Mouse (Mus musculus): ENCODE data around the gene Akap5.

Akap5 gene

DNA sequence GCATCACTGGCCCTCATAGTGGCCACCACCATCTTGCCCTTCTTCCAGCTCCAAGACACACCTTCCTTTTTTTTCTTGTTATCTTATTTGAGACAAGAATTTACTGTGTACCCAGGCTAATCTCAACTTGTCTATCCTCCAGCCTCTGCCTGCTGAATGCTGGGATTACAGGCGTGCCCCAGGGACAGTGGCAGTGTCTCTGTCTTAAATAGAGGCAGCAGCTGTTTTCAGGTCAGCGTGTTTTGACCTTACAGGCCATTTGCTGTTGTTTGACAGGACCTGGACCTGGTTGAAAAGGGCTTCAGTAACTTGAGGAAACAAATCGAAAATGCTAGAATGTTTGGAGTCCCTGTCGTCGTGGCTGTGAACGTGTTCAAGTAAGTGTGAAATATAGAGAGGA, 14.1 kb upstream of the Akap5 start:
- no peak for DNase-seq (ENCODE audit: low read depth)

DNA sequence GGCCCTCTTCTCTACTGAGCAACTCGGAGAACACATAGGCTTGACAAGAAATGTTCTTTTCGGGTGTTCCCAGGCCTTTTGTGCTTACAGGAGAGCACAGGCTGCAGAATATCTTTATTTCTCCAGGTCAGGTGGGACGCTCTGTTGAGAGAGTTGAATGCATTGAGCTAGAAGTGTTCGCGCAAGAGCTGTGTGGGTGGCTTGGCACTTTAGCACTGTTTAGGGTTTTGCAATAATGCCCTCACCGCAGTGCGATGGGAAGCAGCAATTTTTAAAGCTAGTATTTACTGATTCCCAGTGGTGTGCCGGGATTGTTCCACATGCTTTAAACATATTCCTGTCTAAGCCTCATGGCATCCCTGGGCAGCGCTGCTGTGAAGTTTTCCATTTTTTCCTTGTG, 13.5 kb upstream of the Akap5 start:
- DNase-seq (ENCODE audit: low read depth), result no peak

DNA sequence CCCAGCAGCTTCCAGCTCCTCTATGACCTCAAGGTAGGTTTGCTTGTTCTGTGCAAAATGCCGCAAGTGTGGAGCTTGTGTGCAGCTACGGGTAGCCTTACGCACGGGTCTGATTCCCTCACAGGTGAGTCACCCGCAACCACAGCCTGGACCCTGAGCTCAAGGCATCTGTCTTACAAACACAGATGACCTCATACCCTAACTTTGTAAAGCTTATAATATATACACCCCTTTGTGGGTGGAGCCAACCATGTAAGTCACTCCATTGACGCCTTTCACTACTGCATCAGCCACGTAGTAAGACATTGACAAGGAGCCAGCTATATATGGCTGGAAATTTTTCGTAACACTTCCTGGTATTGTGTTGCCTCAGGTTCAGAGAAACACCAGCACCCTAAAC, 12.7 kb upstream of the Akap5 start:
- no peak for DNase-seq (ENCODE audit: low read depth)

DNA sequence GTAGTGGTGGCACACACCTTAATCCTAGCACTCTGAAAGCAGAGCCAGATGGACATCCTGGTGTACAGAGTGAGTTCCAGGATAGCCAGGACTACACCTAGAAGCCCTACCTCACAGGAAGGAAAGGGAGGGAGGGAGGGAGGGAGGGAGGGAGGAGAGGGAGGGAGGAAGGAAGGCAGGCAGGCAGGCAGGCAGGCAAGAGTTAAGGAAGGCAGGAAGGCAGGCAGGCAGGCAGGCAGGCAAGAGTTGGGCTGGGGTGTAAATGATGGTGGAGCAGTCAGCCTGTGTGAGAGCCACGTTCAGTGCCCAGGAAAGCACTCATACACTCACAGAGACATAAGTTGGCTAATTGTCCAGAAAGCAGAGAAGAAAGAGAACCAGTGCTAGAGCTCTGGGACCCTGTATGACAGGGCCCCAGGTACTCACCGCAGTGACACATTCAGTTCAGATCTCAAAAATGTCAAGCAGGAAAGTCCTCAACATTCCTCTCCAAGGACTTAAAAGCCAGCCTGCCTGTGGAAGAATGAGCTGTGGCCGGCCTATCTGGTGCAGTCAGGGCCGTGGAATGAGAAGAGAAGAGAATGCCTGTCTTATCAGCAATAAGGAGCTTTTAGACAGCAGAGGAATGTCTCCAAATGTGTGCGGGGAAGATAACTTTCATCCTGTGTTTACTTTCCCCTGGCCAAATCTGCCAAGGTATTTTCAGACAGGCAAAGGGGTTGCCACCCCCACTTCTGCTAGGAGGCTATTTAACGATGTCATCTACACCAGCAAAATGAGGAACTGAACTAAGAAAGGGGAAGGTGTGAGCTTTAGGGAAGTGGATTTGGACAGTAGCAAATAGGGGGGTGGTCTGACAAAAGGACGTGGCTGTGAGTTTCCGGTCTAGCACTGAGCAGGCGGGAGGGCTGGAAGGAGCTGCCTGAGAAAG, 6.1 kb upstream of the Akap5 start:
- DNase-seq (ENCODE audit: low read depth), result no peak

DNA sequence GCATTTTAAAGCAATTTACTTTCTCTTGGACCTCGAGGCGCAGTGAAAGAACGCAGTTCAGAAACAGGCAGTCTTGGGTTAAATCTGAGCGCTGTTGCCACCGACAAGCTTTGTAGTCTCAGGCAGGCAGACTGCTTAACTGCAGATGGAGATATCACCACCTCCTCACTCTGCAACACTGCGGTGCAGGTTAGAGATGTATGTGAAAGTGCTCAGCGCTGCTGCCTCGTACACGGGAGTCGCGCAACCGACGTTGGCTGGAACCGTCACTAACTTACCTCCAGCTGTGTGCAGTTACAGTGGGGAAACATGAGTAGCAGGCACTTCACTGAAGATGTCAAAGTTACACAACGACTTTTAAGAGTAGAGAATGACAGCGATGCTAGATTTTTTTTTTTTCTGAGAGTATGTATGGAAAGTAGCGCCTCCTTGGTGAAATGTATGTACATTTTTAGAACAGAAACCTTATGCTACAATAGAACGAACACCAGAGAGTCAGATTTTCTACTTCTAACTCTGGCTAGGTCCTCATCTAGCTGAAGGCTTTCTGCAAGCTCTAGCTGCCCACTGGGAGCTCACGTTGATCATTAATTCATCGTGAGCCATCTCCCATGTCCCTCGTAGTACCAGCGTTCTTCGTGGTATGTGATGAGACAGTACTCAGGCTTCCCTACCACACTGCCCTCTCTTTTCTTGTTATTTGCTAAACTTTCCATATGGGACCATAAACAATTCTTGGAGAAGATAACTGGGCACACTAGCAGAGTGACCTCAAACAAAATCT, 1.9 kb downstream of the Akap5 start:
- no peak for DNase-seq (ENCODE audit: low read depth)

DNA sequence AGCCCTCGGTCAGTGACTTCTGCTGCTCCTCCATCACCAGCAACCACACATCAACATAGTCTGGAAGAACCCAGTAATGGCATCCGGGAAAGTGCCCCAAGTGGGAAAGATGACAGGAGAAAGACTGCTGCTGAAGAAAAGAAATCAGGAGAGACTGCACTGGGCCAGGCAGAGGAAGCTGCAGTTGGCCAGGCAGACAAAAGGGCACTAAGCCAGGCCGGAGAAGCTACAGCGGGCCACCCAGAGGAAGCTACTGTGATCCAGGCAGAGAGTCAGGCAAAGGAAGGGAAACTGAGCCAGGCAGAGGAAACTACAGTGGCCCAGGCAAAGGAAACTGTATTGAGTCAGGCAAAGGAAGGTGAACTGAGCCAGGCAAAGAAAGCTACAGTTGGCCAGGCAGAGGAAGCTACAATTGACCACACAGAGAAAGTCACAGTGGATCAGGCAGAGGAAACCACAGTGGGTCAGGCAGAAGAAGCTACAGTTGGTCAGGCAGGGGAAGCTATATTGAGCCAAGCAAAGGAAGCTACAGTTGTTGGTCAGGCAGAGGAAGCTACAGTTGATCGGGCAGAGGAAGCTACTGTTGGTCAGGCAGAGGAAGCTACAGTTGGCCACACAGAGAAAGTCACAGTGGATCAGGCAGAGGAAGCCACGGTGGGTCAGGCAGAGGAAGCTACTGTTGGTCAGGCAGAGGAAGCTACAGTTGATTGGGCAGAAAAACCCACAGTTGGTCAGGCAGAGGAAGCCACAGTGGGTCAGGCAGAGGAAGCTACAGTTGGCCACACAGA, 4.1 kb downstream of the Akap5 start:
- DNase-seq (ENCODE audit: low read depth), result no peak

DNA sequence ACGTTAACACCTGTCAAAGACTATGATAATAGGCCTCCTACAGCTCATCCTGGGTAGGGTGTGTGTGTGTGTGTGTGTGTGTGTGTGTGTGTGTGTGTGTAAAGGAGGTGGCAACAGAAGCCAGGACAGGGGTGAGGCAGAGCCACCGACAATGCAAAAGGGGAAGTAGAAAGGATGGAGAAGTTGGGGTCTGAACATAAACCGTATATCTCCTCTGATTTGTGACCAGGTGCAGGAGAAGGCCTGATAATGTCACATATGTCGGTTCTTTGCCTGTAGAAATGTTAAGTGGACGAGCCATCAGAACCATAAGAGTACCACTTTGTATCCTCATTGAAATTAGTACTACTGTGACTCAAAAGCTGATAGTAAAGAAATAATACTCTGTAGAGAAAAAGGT, 9.0 kb downstream of the Akap5 start:
- DNase-seq (ENCODE audit: low read depth), result no peak

DNA sequence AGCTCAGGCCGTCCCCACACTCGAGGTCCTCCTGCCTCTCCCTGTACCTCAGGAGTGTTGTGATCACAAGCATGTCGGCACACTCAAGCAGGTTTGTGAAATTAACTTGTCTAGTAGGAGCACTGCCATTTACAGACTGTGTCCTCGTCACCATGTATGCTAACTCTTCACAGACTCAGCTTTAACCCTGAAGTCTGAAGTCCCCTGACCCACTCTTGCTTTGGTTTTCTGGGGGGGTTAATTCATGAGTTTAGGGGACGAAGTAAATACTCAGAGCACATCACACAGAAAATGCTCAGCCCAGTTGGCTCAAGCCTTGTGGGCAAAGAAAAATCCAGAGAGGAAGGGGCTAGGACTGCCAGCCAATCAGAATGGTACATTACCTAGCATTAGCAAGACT, 10.9 kb downstream of the Akap5 start:
- DNase-seq (ENCODE audit: low read depth), result no peak

DNA sequence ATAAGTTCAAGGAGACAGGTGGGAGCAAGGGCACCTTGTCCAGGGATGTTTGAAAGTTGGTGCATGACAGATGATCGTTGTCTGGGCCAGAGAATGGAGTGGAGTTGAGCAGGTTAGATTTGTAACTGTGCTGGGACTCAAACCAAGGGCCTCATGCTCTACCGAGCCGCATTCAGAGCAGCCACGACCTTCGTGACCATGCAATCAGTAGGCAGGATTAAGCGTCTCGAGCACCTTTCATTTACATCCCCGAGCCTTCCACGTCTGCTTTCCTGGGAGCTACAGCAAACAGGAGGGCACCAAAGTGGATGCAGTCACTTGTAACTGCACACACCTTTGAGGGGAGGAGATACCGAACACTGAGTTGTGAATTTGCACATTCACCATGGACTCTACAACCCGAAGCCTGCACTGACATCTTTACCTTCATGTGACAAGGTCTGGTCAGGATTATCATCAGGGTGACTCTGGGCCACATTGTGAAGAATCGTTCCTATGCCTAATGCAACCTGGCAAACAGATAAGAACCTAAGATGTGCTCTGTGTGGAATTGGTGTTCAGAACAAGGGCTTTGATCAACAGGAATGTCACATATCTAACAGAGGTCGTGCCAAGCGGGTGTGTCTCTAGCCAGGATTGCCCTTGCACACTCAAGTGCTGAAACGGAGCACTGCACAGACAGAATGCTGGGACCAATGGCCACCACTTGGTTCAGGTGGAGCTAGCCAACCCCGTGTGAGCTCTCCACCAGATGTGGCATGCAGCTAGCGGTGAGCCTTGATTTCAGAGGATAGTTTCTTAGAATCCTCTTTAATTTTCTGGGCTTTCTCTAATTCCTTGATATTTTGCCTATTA, 11.6 kb downstream of the Akap5 start:
- no peak for DNase-seq (ENCODE audit: low read depth)

DNA sequence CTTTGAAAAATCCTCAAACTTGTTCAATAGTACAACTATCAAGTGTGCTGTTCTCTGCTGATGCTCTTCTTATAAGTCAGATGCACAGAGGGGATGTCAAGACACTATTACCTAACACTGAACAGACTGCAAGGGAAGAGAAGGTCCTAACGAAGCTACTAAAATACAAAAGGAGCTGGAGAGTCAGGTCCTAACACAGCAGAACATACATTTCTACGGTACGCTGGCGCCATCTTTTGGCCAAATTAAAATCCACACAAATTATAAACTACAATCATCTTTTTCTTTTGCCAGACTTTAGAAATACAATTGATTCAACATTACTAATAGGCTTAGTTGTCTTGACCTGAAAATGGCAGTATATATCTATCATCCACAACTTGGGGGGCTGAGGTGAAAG, 16.4 kb downstream of the Akap5 start:
- peak; percentile 80 for DNase-seq (ENCODE audit: low read depth)

DNA sequence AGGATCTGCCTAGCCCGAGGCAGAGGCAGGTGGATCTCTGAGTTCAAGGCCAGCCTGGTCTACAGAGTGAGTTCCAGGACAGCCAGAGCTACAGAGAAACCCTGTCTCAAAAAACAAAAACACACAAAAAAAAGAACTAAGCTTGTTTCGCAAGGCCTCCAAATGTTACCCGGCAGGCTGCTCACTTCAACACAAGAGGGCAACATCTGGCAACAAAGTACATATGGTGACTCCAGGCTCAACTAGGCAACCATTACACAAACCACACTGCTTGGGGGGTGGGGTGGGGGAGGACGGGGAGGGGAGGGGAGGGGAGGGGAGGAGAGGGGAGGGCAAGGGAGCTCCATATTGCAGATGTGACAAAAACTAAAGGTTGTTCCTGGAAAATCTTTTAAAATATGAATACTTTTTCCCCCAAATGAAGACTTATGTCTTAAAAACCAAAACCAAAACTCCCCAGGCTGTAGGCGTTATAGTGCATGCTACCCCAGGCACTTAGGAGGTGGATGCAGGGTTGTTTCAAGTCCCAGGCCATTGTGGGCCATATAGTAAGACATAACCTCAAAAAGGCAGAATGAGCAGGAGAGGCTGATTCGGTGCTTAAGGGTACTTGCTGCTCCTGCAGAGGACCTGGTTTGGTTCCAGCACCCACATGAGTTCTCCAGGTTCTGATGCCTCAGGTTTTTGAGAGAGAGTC, 21.2 kb downstream of the Akap5 start:
- peak; percentile 80 for DNase-seq (ENCODE audit: low read depth)

DNA sequence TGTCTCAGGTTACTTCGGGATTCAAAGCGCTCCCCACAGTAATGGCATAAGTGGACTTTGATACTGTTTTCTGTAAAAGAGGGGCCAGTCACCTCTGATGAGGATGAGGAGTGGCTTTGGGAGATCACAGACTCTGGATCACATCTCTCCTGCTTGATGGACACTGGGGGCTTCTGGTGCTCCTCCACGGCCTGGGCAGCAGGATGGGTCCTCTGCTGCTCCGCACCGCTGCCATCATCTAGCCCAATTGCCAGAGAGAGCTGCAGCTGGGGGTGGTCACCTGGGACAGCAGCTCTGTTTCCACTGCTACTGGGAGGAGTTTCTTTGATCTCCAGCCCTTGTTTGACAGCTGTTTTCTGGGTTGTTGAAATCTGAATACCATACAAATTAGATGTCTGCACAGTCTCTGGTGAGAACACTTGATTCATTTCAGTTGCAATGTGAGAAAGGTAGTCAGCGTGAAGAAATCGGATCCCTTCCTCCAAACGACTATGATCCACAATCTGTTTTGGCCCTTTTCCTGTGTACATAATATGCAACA, 25.1 kb downstream of the Akap5 start:
- DNase-seq (ENCODE audit: low read depth), result no peak

DNA sequence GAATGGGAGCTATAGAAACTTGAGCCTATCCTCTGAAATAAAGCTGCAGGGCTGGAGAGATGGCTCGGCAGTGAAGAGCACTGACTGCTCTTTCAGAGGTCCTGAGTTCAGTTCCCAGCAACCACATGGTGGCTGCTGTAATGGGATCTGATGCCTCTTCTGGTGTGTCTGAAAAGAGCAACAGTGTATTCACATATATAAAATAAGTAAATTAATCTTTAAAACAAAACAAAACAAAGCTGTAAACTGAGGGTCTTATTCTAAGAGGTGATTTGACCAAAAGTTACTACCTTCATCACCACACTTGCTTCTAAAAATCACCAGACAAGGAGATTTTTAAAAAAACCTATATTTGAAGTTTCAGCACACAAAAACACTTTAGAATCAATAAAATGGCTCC, 36.2 kb downstream of the Akap5 start:
- DNase-seq (ENCODE audit: low read depth), result no peak

DNA sequence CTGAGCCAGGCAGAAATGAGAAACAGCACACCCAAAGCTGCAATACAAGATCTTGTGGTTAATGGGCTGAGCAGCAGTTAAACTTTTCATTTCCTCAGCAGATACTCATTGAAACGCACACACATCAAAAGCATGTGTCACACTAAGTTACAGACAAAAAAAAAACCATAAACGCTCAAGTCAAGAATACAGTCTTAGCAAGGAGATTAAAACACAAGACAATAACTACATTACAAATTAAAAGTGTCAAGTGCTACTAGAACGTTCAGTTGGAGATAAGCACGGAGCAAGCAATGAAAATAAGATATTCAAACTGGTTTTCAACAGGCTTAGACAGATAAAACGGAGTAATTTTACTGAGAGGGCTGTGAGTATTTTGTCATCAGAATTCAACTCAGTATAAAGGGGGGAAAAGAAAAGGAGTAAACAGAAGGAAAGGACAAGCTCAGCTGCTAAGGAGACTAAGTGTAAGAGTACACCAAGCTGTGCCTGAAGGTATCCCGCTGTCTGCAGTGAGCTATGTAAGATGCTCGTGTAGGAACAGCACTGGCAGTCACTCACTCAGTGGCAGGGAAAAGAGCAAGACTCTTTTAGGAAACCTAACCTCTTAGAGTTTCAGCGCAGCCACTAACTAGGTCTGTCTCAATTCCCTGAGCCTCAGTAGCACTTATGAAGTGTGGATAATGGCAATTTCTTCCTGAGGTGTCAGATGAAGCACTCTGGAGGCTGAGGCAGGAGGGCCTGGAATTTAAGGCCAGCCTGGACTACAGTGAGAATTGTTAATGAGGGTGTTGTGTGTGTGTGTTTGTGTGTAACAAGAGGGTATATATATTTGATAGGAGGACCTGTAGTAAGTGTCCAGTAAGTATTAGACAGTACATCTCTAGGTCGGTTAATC, 37.0 kb downstream of the Akap5 start:
- peak; percentile 76 for DNase-seq (ENCODE audit: low read depth)

DNA sequence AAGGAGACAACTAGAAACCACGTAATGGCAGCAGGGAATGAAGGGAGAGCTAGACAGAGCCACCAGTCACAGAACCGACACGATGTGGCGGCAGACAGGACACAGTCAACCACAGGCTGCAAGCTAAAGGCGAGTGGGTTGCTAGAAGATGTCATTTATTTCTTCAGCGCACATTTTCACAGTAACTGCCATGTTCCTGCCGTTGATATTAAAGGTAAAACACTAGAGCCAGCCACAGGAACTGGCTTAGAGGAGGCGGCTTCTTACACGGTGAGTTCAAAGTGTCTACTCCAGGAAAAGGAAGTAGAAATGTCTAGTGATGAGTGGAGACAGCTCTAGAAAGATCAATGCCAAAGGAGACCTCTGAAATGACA, 37.6 kb downstream of the Akap5 start:
- DNase-seq (ENCODE audit: low read depth), result peak; percentile 85

DNA sequence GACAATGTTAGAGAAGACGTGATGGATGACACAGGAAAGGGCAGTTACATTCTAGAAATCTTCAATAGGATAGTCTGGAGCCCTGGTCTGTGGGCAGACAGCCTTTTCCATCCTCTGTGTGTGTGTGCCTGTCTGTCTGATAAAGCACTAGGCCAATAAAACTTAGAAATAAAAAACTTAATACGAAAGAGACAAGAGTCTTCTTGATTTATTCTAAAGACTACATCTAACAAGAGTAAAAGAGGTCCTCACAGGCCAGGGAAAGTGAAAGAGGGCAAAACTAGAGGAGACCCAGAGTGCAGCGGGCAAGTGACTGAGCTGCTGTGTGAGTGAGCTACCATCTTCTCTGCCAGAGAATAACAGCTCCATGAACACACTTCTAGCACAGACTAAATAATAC, 41.6 kb downstream of the Akap5 start:
- peak; percentile 38 for DNase-seq (ENCODE audit: low read depth)

DNA sequence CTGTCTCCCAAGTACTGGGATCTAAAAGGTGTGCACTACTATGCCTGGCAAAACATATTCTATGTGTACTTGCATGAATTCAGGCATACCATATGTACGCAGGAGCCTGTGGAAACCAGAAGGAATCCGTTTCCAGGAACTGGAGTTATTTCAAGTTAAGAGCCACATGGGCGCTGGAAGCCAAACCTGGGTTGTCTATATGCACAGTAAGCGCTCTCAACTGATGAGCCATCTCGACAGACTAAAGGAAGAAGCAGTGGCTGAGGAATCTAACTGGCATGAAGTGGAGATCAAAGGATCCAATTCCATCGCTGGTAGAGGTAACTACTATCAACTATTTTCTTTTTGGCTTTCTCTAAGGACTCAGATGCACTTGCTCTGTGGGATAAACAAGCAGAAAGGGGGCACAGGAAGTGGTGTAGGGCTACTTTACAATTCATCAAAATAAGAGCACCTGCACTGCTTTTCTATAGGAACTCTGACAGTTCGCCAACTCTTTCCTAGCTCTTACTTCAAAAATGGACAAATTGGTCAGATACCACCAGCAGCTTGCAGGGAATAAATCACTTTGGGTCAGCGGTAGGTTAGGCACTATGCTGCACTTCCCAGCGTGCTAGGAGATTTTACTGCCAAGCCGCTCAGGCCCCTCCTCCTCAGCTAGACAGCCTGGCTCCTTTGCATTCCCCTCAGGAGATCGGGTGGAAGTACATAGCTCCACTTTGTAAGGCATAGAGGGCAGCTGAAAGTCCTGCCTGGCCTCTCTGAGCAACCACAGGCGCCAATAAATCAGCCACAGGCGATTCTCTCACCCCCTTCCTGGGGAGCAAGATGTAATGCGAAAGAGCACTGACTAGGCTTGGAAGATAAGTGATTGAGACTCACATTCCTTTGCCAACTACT, 42.7 kb downstream of the Akap5 start:
- DNase-seq (ENCODE audit: low read depth), result peak; percentile 71

DNA sequence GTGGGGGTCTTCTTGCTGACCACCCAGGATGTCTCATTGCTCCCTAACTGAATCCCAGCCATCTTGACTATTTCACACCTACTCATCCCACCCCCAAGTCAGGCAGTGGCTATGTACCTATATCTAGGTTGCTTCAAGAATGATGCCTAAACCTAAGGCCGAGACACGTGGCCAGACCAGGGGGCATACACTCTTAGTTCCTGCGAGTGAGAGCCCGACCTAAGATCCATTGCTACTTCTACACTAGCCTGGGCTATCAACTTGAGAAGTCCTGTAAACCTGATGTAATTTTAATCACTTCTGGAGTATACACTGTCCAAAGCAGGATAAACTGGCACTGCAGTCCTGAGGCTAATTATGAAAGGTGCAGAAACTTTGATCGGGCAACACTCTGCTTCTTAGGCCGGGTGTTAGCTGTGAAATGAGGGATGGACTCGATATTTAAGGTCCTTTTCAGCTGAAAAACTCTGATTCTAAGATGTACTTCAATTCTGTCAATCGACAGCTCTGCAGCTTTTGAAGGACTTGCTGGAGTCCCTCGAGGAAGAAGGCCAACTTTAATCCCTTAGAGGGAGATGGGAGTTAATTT, 43.6 kb downstream of the Akap5 start:
- DNase-seq (ENCODE audit: low read depth), result peak; percentile 46
